Mouse (Mus musculus) thymus, postnatal 10 days (tissue): ENCODE results near the gene Ifna1.

Experiments used
- DNase-seq, 2 experiments: peaks; one replicate each; pipeline ENCODE4 v3.0.0; 2021; ENCODE audit warnings: low spot score in 2 of 2

The Ifna1 gene

GRCm38 (mm10) chr4:88872691-88873090 is 22.8 kb downstream of the Ifna1 start:
- DNase-seq, result peak in 1 of 2 experiments; percentile 48

GRCm38 (mm10) chr4:88875435-88876095 is 25.7 kb downstream of the Ifna1 start:
- no peak for DNase-seq

- DNase-seq, result no peak
Observed at GRCm38 (mm10) chr4:88876520-88876919, 26.6 kb downstream of the Ifna1 start.

GRCm38 (mm10) chr4:88878246-88878645 is 28.4 kb downstream of the Ifna1 start:
- no peak for DNase-seq

- DNase-seq, result no peak
Observed at GRCm38 (mm10) chr4:88878772-88879171, 28.9 kb downstream of the Ifna1 start.

GRCm38 (mm10) chr4:88880101-88880500 is 30.2 kb downstream of the Ifna1 start, which contains the start of gene Ifne:
Ifne (minus strand) TSS chr4:88880201.
- no peak for DNase-seq

- DNase-seq, result no peak
Observed at GRCm38 (mm10) chr4:88888236-88888635, 38.3 kb downstream of the Ifna1 start.

- DNase-seq, result no peak
Observed at GRCm38 (mm10) chr4:88893201-88893754, 43.4 kb downstream of the Ifna1 start.
